Mouse (Mus musculus): Measurements from ENCODE around the gene Camk1g.

Camk1g gene

GRCm38 (mm10) chr1:193382841-193383462 lies 12.9 kb upstream of the Camk1g start:
- TF ChIP-seq GATA4 (IDR thresholded peaks at IDR 0.05; ENCODE audit: insufficient replicate concordance, low read length) = no peak

- TF ChIP-seq GATA4 (IDR thresholded peaks at IDR 0.05; ENCODE audit: insufficient replicate concordance, low read length) = no peak
Observed at GRCm38 (mm10) chr1:193382435-193382834, 12.3 kb upstream of the Camk1g start.

GRCm38 (mm10) chr1:193381597-193382404 lies 11.7 kb upstream of the Camk1g start:
- TF ChIP-seq GATA4 (IDR thresholded peaks at IDR 0.05; ENCODE audit: insufficient replicate concordance, low read length) = no peak

DNA sequence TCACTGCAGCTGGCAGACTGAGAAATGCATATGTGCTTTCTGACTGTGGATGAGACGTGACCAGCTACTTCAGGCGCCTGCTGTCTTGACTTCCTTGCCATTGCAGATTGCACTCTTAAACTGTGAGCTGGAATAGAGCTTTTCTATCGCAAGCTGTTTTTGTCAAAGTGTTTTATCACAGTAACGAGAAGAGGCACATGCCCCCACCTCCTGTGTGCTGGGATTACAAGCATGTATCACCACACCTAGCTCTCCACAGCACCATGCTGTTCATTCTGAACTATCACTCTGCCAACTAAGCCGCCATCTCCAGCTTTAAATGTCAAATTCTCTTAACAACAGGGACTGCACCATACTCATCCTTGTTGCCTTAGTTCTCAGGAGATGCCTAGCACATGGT lies 10.8 kb upstream of the Camk1g start:
- no peak for TF ChIP-seq GATA4 (IDR thresholded peaks at IDR 0.05; ENCODE audit: insufficient replicate concordance, low read length)

GRCm38 (mm10) chr1:193379634-193380033 lies 9.5 kb upstream of the Camk1g start:
- TF ChIP-seq GATA4 (IDR thresholded peaks at IDR 0.05; ENCODE audit: insufficient replicate concordance, low read length) = no peak

- no peak for TF ChIP-seq GATA4 (IDR thresholded peaks at IDR 0.05; ENCODE audit: insufficient replicate concordance, low read length)
Observed at GRCm38 (mm10) chr1:193376478-193377134, 6.5 kb upstream of the Camk1g start.

- TF ChIP-seq GATA4 (IDR thresholded peaks at IDR 0.05; ENCODE audit: insufficient replicate concordance, low read length) = no peak
Observed at GRCm38 (mm10) chr1:193373906-193374413, 3.9 kb upstream of the Camk1g start.

DNA sequence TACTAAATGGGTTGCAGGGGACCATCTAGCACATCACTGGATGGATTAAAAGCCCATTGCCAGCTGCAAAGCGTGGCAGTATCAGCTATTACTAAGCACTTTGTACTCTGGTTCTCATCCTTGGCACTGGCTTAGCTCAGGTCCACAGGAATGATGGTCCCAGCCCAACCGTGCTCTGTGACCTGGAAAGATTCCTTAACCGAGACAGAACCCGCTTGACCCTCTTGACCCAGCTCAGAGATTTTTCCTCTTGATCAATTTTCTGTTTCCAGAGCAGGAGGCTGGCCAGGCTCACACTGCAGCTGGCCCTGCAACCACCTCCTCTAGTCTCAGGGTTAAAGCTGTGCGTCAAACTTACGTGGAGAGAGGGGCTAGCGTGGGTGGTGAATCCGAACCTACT lies 1.0 kb downstream of the Camk1g start:
- TF ChIP-seq GATA4 (IDR thresholded peaks at IDR 0.05; ENCODE audit: insufficient replicate concordance, low read length) = no peak

- no peak for TF ChIP-seq GATA4 (IDR thresholded peaks at IDR 0.05; ENCODE audit: insufficient replicate concordance, low read length)
Observed at GRCm38 (mm10) chr1:193368055-193368454, 2.0 kb downstream of the Camk1g start.

GRCm38 (mm10) chr1:193363801-193364231 lies 6.3 kb downstream of the Camk1g start:
- no peak for TF ChIP-seq GATA4 (IDR thresholded peaks at IDR 0.05; ENCODE audit: insufficient replicate concordance, low read length)

DNA sequence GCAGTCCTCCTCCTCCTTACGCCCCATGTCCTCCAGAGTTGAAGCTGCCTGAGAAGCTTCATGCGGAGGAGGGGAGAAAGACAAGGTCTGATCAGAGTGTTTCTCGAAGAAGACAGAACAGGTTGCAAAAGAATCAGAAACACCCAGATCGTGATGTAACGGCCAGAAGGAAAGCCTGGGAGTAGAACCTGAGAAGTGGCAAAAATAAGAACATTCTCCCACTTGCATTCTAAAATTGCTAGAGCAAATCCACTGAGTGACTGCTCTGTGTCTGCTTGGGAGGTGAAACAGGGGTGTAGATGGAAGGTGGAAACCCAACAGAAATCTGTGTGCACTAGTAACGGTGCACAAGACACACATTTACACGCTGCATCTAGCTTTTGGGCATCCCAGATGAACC lies 8.0 kb downstream of the Camk1g start:
- no peak for TF ChIP-seq GATA4 (IDR thresholded peaks at IDR 0.05; ENCODE audit: insufficient replicate concordance, low read length)

- TF ChIP-seq GATA4 (IDR thresholded peaks at IDR 0.05; ENCODE audit: insufficient replicate concordance, low read length) = no peak
Observed at GRCm38 (mm10) chr1:193361181-193361580, 8.9 kb downstream of the Camk1g start.

- no peak for TF ChIP-seq GATA4 (IDR thresholded peaks at IDR 0.05; ENCODE audit: insufficient replicate concordance, low read length)
Observed at GRCm38 (mm10) chr1:193359199-193359598, 10.9 kb downstream of the Camk1g start.

DNA sequence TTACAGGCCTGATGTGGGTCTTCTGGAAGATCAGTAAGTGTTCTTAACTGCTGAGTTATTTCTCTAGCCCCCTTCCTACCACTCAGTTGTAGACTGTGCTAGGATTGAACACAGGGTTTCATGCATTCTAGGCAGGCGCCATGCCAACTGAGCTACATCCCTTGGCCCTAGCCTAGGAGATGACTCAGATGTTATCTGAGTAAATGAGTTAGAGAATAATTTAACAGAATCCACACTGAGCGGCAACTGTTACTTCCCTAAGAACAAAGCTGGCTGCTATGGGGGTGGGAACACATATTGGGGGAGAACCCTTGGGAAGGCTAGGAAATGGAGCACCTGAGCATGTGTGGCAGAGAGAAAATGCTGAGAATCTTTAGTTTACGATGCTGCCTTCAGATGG lies 18.5 kb downstream of the Camk1g start:
- no peak for TF ChIP-seq GATA4 (IDR thresholded peaks at IDR 0.05; ENCODE audit: insufficient replicate concordance, low read length)

DNA sequence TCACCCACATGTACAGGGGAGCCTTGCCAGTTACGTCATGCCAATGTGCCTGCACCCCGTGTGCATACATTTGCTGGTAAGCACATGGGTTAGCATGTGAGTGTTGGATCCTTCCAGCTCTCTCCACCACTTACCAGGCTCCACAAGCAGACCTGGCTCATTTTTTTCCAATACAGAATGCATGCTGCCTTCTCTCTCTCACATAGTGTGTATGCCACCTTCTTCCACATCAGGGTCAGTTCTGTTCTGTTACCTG lies 19.6 kb downstream of the Camk1g start:
- TF ChIP-seq GATA4 (IDR thresholded peaks at IDR 0.05; ENCODE audit: insufficient replicate concordance, low read length) = no peak

Data from liver, adult (tissue).